Mouse (Mus musculus): ENCODE results near the gene Tenm4. TPM values are rescaled to one million over a fixed set of nuclear protein-coding genes. Genes with fewer than 3 reads are reported as not detected.

The Tenm4 gene
- polyA plus RNA-seq, 1 experiment from 2014 or later, result 28.1 TPM

GRCm38 (mm10) chr7:96457891-96458290, 286.8 kb downstream of the Tenm4 start:
- Histone ChIP-seq H3K9ac (replicated peaks; ENCODE audit: low read length) (no peak overlapping the region), H3K4me1 (ENCODE audit: control insufficient read depth, insufficient read depth, low read length) (no peaks in the 10 kb centered on the region), H3K27me3 (ENCODE audit: control insufficient read depth, insufficient read depth, low read length) (no peaks in the 10 kb centered on the region), H3K4me3 (ENCODE audit: low read depth, low read length) (no peak overlapping the region), H3K27ac (replicated peaks; ENCODE audit: low read depth, low read length) (no peak overlapping the region), H3K4me2 (ENCODE audit: low read depth, low read length) (no peak overlapping the region), H3K9me3 (replicated peaks; ENCODE audit: control insufficient read depth, low read length) (no peaks in the 10 kb centered on the region), H3K36me3 (replicated peaks; ENCODE audit: control insufficient read depth, insufficient read depth, low read depth, low read length) (no peaks in the 10 kb centered on the region)
- ATAC-seq (replicated peaks; ENCODE audit: insufficient number of reproducible peaks, low FRiP score, low TSS enrichment, low read depth) (no peak), DNase-seq (ENCODE audit: low spot score) (no peak)
- 77% methylated on average over 2 of the region's 2 CpGs for WGBS

DNA sequence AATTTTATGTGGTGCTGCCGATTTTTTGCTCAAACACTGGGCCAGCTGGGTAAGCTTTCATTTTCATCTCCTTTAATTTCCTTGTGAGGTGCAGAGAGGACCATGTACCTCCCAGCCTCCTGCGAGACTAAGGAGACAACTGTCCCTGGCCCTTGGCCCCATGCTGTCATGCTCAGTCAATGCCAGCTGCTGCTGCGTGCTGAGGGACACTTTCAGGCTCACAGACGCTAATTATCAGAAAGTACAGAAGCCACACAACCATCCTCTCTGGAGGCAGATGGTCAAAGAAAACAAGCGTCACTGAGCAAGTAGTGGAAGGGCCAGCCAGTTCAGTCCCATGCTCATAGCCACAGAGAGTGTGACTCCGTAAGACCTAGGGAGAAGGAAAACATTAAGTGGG, 287.9 kb downstream of the Tenm4 start:
- ATAC-seq (replicated peaks; ENCODE audit: insufficient number of reproducible peaks, low FRiP score, low TSS enrichment, low read depth) (no peak), DNase-seq (ENCODE audit: low spot score) (no peak)
- WGBS, result 76% methylated on average over 6 of the region's 6 CpGs
- Histone ChIP-seq H3K27ac (replicated peaks; ENCODE audit: low read depth, low read length) (no peak overlapping the region), H3K9ac (replicated peaks; ENCODE audit: low read length) (no peak overlapping the region), H3K4me3 (ENCODE audit: low read depth, low read length) (no peak overlapping the region), H3K4me2 (ENCODE audit: low read depth, low read length) (no peak overlapping the region), H3K27me3 (ENCODE audit: control insufficient read depth, insufficient read depth, low read length) (no peaks in the 10 kb centered on the region), H3K36me3 (replicated peaks; ENCODE audit: control insufficient read depth, insufficient read depth, low read depth, low read length) (no peaks in the 10 kb centered on the region), H3K9me3 (replicated peaks; ENCODE audit: control insufficient read depth, low read length) (no peaks in the 10 kb centered on the region), H3K4me1 (ENCODE audit: control insufficient read depth, insufficient read depth, low read length) (no peaks in the 10 kb centered on the region)

DNA sequence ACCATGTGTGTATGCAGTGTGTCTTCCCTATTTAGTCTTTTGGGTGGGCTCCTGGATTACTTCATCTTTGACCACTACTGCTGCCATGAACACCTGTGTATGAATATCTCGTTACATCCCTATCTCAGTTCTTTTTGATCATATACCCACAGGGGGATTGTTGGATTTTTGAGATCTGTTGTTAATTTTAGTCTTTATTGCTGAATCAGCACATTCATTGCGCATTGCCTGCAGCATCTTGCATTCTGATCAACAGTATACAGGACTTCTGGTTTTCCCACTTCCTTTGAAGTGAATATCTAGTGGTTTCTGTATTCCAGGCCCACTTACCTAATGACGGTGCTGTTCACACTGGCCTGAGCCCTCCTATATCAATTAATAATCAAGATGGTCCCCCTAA, 295.7 kb downstream of the Tenm4 start:
- WGBS, result 79% methylated on average over 3 of the region's 3 CpGs
- no peak for DNase-seq (ENCODE audit: low spot score)
- H3K4me2 ChIP-seq (ENCODE audit: low read depth, low read length), result no peak overlapping the region

GRCm38 (mm10) chr7:96470821-96471220, 299.8 kb downstream of the Tenm4 start:
- ATAC-seq (replicated peaks; ENCODE audit: insufficient number of reproducible peaks, low FRiP score, low TSS enrichment, low read depth) (no peak), DNase-seq (ENCODE audit: low spot score) (no peak)
- Histone ChIP-seq H3K4me2 (ENCODE audit: low read depth, low read length) (no peak overlapping the region), H3K36me3 (replicated peaks; ENCODE audit: control insufficient read depth, insufficient read depth, low read depth, low read length) (no peaks in the 10 kb centered on the region), H3K9ac (replicated peaks; ENCODE audit: low read length) (no peak overlapping the region), H3K27me3 (ENCODE audit: control insufficient read depth, insufficient read depth, low read length) (no peaks in the 10 kb centered on the region), H3K27ac (replicated peaks; ENCODE audit: low read depth, low read length) (no peak overlapping the region), H3K4me1 (ENCODE audit: control insufficient read depth, insufficient read depth, low read length) (no peaks in the 10 kb centered on the region), H3K4me3 (ENCODE audit: low read depth, low read length) (no peak overlapping the region), H3K9me3 (replicated peaks; ENCODE audit: control insufficient read depth, low read length) (no peaks in the 10 kb centered on the region)
- 81% methylated on average over 6 of the region's 6 CpGs for WGBS

More for the DNA sequence above, 295.7 kb downstream of the Tenm4 start:
- no peaks in the 10 kb centered on the region for H3K4me1 ChIP-seq (ENCODE audit: control insufficient read depth, insufficient read depth, low read length)
- ATAC-seq (replicated peaks; ENCODE audit: insufficient number of reproducible peaks, low FRiP score, low TSS enrichment, low read depth), result no peak
- H3K27me3 ChIP-seq (ENCODE audit: control insufficient read depth, insufficient read depth, low read length), result no peaks in the 10 kb centered on the region
- no peaks in the 10 kb centered on the region for H3K9me3 ChIP-seq (replicated peaks; ENCODE audit: control insufficient read depth, low read length)
- H3K36me3 ChIP-seq (replicated peaks; ENCODE audit: control insufficient read depth, insufficient read depth, low read depth, low read length), result no peaks in the 10 kb centered on the region
- no peak overlapping the region for H3K9ac ChIP-seq (replicated peaks; ENCODE audit: low read length)
- no peak overlapping the region for H3K4me3 ChIP-seq (ENCODE audit: low read depth, low read length)
- no peak overlapping the region for H3K27ac ChIP-seq (replicated peaks; ENCODE audit: low read depth, low read length)

- Histone ChIP-seq H3K4me1 (ENCODE audit: control insufficient read depth, insufficient read depth, low read length) (no peaks in the 10 kb centered on the region), H3K27me3 (ENCODE audit: control insufficient read depth, insufficient read depth, low read length) (no peaks in the 10 kb centered on the region), H3K4me2 (ENCODE audit: low read depth, low read length) (no peak overlapping the region), H3K4me3 (ENCODE audit: low read depth, low read length) (no peak overlapping the region), H3K36me3 (replicated peaks; ENCODE audit: control insufficient read depth, insufficient read depth, low read depth, low read length) (no peaks in the 10 kb centered on the region), H3K27ac (replicated peaks; ENCODE audit: low read depth, low read length) (no peak overlapping the region), H3K9me3 (replicated peaks; ENCODE audit: control insufficient read depth, low read length) (no peaks in the 10 kb centered on the region), H3K9ac (replicated peaks; ENCODE audit: low read length) (no peak overlapping the region)
- DNase-seq (ENCODE audit: low spot score), result no peak
- ATAC-seq (replicated peaks; ENCODE audit: insufficient number of reproducible peaks, low FRiP score, low TSS enrichment, low read depth), result no peak
- WGBS, result 89% methylated on average over 11 of the region's 11 CpGs
Measured at GRCm38 (mm10) chr7:96474560-96475089, 303.6 kb downstream of the Tenm4 start.

GRCm38 (mm10) chr7:96476987-96477613, 306.1 kb downstream of the Tenm4 start:
- Histone ChIP-seq H3K36me3 (replicated peaks; ENCODE audit: control insufficient read depth, insufficient read depth, low read depth, low read length) (no peaks in the 10 kb centered on the region), H3K4me2 (ENCODE audit: low read depth, low read length) (no peak overlapping the region), H3K4me3 (ENCODE audit: low read depth, low read length) (no peak overlapping the region), H3K27me3 (ENCODE audit: control insufficient read depth, insufficient read depth, low read length) (no peaks in the 10 kb centered on the region), H3K9me3 (replicated peaks; ENCODE audit: control insufficient read depth, low read length) (no peaks in the 10 kb centered on the region), H3K9ac (replicated peaks; ENCODE audit: low read length) (no peak overlapping the region), H3K27ac (replicated peaks; ENCODE audit: low read depth, low read length) (no peak overlapping the region), H3K4me1 (ENCODE audit: control insufficient read depth, insufficient read depth, low read length) (no peaks in the 10 kb centered on the region)
- ATAC-seq (replicated peaks; ENCODE audit: insufficient number of reproducible peaks, low FRiP score, low TSS enrichment, low read depth) (no peak), DNase-seq (ENCODE audit: low spot score) (no peak)
- WGBS, result 86% methylated on average over 6 of the region's 6 CpGs

DNA sequence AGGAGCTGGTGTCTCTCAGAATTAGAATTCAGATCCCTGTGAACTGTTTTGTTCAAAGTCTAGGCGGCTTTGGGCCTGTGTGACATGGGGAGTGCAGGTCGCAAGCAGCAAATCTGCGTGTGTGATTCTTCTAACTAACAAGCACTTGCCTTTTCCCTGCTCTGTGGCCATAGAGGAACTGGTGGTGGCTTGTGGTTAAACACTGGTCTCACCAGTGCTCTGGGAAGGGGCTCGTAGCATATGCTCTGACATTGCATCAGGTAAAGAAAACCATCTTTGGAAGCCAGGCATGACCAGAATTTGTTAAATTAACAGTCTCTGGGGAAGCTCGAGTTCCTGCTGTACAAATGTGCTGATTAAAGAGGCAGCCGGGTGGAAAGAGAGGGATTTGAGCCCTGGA, 308.1 kb downstream of the Tenm4 start:
- no peak overlapping the region for H3K4me3 ChIP-seq (ENCODE audit: low read depth, low read length)
- H3K4me1 ChIP-seq (ENCODE audit: control insufficient read depth, insufficient read depth, low read length), result no peaks in the 10 kb centered on the region
- WGBS, result 66% methylated on average over 6 of the region's 6 CpGs
- no peak overlapping the region for H3K4me2 ChIP-seq (ENCODE audit: low read depth, low read length)
- no peaks in the 10 kb centered on the region for H3K9me3 ChIP-seq (replicated peaks; ENCODE audit: control insufficient read depth, low read length)
- no peaks in the 10 kb centered on the region for H3K36me3 ChIP-seq (replicated peaks; ENCODE audit: control insufficient read depth, insufficient read depth, low read depth, low read length)
- no peak for ATAC-seq (replicated peaks; ENCODE audit: insufficient number of reproducible peaks, low FRiP score, low TSS enrichment, low read depth)
- no peak overlapping the region for H3K9ac ChIP-seq (replicated peaks; ENCODE audit: low read length)
- no peaks in the 10 kb centered on the region for H3K27me3 ChIP-seq (ENCODE audit: control insufficient read depth, insufficient read depth, low read length)
- peak; percentile 33 for DNase-seq (ENCODE audit: low spot score)
- H3K27ac ChIP-seq (replicated peaks; ENCODE audit: low read depth, low read length), result no peak overlapping the region

DNA sequence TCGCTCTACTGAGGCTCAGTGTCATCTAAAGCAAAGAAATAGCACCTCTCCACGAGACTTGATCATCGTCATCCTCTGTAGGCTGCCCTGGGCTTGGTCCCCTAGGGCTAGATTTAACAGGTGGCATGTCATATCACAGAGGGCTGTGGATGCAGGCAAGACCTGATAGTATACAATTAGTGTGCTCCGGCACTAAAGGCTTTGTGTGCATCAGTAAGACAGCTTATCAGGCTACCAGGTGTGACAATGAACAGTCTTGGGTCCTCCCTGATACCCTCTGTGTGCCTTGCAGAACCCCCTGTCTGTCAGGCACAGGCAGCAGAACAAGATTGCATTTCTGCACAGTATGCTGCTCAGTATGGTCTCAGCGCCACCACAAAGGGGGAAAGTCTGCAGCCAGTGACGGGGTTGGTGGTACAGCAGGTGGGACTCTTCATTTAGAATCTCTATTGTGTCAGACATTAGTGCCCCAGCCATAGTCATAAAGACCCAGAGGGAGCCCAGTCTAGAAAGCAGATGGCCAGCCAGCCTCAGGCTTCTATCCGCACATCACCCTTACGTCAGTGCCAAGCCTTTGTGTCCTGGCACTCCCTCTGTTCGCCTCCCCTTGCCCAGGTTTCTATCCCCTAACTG, 309.4 kb downstream of the Tenm4 start:
- H3K9me3 ChIP-seq (replicated peaks; ENCODE audit: control insufficient read depth, low read length), result no peaks in the 10 kb centered on the region
- H3K4me2 ChIP-seq (ENCODE audit: low read depth, low read length), result no peak overlapping the region
- H3K9ac ChIP-seq (replicated peaks; ENCODE audit: low read length), result no peak overlapping the region
- H3K4me1 ChIP-seq (ENCODE audit: control insufficient read depth, insufficient read depth, low read length), result no peaks in the 10 kb centered on the region
- H3K27ac ChIP-seq (replicated peaks; ENCODE audit: low read depth, low read length), result no peak overlapping the region
- no peaks in the 10 kb centered on the region for H3K27me3 ChIP-seq (ENCODE audit: control insufficient read depth, insufficient read depth, low read length)
- H3K4me3 ChIP-seq (ENCODE audit: low read depth, low read length), result no peak overlapping the region
- WGBS, result 82% methylated on average over 9 of the region's 9 CpGs
- H3K36me3 ChIP-seq (replicated peaks; ENCODE audit: control insufficient read depth, insufficient read depth, low read depth, low read length), result no peaks in the 10 kb centered on the region
- ATAC-seq (replicated peaks; ENCODE audit: insufficient number of reproducible peaks, low FRiP score, low TSS enrichment, low read depth) (no peak), DNase-seq (ENCODE audit: low spot score) (no peak)

Measured in embryonic facial prominence, embryonic 11.5 days (tissue).